Mouse (Mus musculus) liver, postnatal 0 days (tissue): Measurements from ENCODE around the gene Neo1. TPM values are rescaled to one million over a fixed set of nuclear protein-coding genes. Genes with fewer than 3 reads are reported as not detected.

Experiments used
- ATAC-seq: fragments of 200-750 bp; cut with Nextera tagmentation; 2 replicates; pipeline ENCODE4 v1.8.0; 2017; ENCODE audit warnings: mild to moderate bottlenecking, moderate library complexity
- DNase-seq: peaks from one replicate; pipeline ENCODE4 v3.0.0-alpha.2; 2016
- H3K27ac ChIP-seq: fragments of 300-500 bp; sonication (generic); 2 replicates; pipeline ENCODE4 v1.5.1; 2014; ENCODE audit warnings: antibody characterized with exemption, moderate library complexity, mild to moderate bottlenecking, low read depth
- H3K27me3 ChIP-seq: fragments of 300-500 bp; sonication (generic); 2 replicates; pipeline ENCODE4 v1.6.1; 2014; ENCODE audit warnings: low read length, control low read depth, mixed read lengths; ENCODE audit not compliant: insufficient read depth
- H3K36me3 ChIP-seq: fragments of 300-500 bp; sonication (generic); replicated peaks from 2 replicates; pipeline ENCODE4 v1.6.1; 2014; ENCODE audit warnings: mild to moderate bottlenecking, control low read depth, low read length, moderate library complexity, mixed read lengths; ENCODE audit not compliant: insufficient read depth
- H3K4me1 ChIP-seq: fragments of 300-500 bp; sonication (generic); 2 replicates; pipeline ENCODE4 v1.6.1; 2014; ENCODE audit warnings: antibody characterized with exemption, mild to moderate bottlenecking, control low read depth; ENCODE audit not compliant: insufficient read depth
- H3K4me2 ChIP-seq: fragments of 300-500 bp; sonication (generic); 2 replicates; pipeline ENCODE4 v1.6.1; 2014; ENCODE audit warnings: low read depth, mild to moderate bottlenecking, low read length, moderate library complexity, mixed read lengths
- H3K4me3 ChIP-seq: fragments of 300-500 bp; sonication (generic); 2 replicates; pipeline ENCODE4 v1.5.1; 2014; ENCODE audit warnings: low read depth, low read length
- H3K9ac ChIP-seq: fragments of 300-500 bp; sonication (generic); replicated peaks from 2 replicates; pipeline ENCODE4 v1.6.1; 2014; ENCODE audit warnings: mild to moderate bottlenecking, moderate library complexity
- H3K9me3 ChIP-seq: fragments of 300-500 bp; sonication (generic); 2 replicates; pipeline ENCODE4 v1.6.1; 2016; ENCODE audit warnings: mild to moderate bottlenecking, control low read depth, low read length, mixed read lengths
- CTCF ChIP-seq: sonication (generic); IDR thresholded peaks from 2 replicates; pipeline ENCODE4 v1.5.1; 2016; ENCODE audit warnings: antibody characterized with exemption, low read depth
- EP300 ChIP-seq: IDR thresholded peaks from 2 replicates; pipeline ENCODE4 v1.6.1; 2016; ENCODE audit warnings: antibody characterized with exemption, low read depth, mild to moderate bottlenecking
- WGBS: fragments of 180-500 bp; shearing (Covaris S2); extraction: QIAGEN DNeasy Blood & Tissue Kit; methylation state at CpG from one replicate; pipeline ENCODE4 v1.1.7; 2014; ENCODE audit not compliant: insufficient replicate concordance; 5-methylcytosine and 5-hydroxymethylcytosine counted together
- polyA plus RNA-seq: library from polyadenylated mRNA; unstranded; fragments of >200 nt; fragmentation: Nextera tagmentation; extraction: Ambion mirVana; gene quantifications from 2 replicates; pipeline ENCODE4 v1.2.1, GENCODE M21; 2015

Gene Neo1
- 1.2 and 1.5 TPM in 2 replicates for polyA plus RNA-seq

DNA sequence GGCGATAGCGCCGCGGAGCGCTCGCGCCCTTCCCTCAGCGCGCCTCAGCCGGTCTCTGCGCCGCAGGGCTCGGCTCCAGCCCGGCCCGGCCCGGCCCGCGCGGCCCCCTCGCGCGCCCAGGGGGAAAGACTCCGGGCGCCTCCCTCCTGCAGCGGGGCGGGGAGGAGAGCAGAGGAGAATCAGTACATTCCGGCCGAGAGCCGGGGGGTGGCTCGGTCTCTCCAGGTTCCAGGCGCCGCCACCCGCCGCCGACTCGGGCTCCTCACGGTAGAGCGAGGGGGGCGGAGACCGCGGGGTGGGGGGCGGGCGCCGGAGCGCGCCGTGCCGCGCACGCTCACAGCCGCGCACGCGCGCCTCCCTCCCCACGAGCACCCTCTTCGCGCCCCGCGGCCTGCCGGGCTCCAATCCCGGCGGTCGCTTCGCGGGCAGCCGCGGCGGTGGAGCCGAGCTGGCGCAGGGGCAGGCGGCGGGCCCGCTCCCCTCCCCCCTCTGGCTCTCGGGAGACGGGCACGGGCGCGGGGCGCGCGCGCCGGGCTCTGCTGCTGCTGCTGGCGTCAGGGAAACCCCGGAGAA lies at the start of gene Neo1:
Neo1 (minus strand) TSS at position 283 of the 573 bp plus-strand sequence.
- Histone ChIP-seq H3K4me1 (0 out of 2 replicates have a peak, but pooled peaks cover 2% of the 10 kb centered on the region), H3K27me3 (peaks cover 24% of the 10 kb centered on the region), H3K27ac (peak within 1 kb of the TSS; percentile 93), H3K36me3 (no peaks in the 10 kb centered on the region), H3K4me3 (peak within 1 kb of the TSS; percentile 71), H3K9me3 (peaks cover 2% of the 10 kb centered on the region; the same call in 1 of the 2 replicates), H3K4me2 (peak within 1 kb of the TSS; percentile 85), H3K9ac (peak within 1 kb of the TSS; percentile 79)
- DNase-seq (peak; percentile 82), ATAC-seq (peak; percentile 91)
- WGBS = 0% methylated on average over 34 of the region's 86 CpGs
- TF ChIP-seq EP300 (no peak), CTCF (no peak)

DNA sequence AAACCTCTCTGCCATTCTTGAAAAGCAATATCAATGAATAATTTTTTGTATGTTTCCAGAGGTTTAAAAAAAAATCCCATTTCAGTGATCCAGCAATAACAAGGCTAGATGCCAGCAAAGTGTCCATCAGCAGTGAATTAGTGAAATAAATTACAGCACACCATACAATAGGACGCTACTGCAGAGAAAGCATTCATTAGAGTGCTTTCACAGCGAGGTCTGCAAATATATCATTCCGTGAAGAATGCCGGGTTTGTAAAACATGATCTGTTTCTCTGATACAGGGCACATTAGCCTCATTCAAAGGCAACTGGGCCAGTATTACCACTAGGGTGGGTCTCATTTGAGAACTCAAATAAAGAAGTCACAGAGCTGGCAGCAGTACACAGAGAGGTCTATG lies 39.4 kb upstream of the Neo1 start:
- TF ChIP-seq EP300 = no peak
- no peak for ATAC-seq
- Histone ChIP-seq H3K4me3 (no peak overlapping the region), H3K36me3 (no peaks in the 10 kb centered on the region), H3K9ac (no peak overlapping the region), H3K9me3 (no peaks in the 10 kb centered on the region), H3K27ac (no peak overlapping the region), H3K4me2 (no peak overlapping the region), H3K4me1 (no peaks in the 10 kb centered on the region), H3K27me3 (no peaks in the 10 kb centered on the region)
- 81% methylated on average over 4 of the region's 4 CpGs for WGBS
- DNase-seq = no peak

DNA sequence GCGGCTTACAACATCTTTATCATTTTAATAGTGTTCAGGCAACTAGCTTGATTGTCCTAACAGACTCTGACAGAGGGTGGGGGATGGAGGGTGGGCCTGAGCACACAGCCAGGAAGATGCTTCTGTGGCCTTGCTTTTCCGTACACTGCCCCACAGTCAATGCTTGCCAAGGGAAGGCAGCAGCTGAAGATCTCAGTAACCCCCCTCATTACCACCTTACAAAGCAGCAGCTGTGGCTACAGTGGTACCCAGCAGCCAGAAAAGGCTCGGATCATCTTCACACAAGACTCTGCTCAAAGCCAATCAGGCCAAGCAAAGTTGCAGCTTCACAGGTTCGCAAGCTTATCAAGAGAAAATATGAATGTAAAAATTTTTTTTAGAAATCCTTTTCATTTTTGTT lies 37.6 kb upstream of the Neo1 start:
- Histone ChIP-seq H3K4me3 (no peak overlapping the region), H3K27ac (no peak overlapping the region), H3K9ac (no peak overlapping the region), H3K4me2 (no peak overlapping the region), H3K27me3 (no peaks in the 10 kb centered on the region), H3K36me3 (no peaks in the 10 kb centered on the region), H3K9me3 (no peaks in the 10 kb centered on the region), H3K4me1 (no peaks in the 10 kb centered on the region)
- no peak for DNase-seq
- TF ChIP-seq EP300 = no peak
- TF ChIP-seq CTCF = no peak
- no peak for ATAC-seq
- WGBS = 71% methylated on average over 4 of the region's 4 CpGs

DNA sequence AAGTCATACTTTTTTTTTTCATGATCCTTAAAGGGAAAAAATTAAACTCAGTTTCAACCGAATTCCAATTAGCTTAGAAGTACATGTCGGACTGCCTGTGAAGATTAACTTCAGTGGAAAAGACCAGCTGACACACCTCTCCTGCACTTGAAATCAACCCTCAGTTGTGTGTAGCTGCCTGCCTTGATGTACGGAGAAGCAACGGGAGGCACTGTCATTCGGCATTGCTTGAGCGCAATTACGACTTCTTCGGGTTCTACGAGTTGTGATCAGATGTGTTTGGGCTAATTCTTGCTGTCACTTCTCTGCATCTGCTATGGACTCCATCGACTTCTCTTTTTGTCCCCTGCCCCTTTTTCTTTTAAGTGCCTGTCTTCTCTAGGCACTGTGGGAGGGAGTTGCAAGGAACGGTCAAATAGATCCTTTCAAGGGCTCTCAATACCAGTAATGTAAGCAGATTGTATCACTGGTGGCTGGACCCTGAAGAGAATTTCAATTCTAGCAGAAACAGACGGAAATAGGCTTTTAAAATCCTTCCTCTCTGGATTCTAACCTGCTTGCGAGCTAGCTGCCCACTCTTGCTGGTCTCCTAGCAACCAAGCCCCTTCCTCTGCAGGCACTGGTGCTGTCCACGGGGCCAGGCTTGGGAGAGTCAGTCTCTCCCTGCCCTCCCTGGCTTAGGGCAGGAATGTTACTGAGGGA lies 36.0 kb upstream of the Neo1 start:
- no peak for DNase-seq

DNA sequence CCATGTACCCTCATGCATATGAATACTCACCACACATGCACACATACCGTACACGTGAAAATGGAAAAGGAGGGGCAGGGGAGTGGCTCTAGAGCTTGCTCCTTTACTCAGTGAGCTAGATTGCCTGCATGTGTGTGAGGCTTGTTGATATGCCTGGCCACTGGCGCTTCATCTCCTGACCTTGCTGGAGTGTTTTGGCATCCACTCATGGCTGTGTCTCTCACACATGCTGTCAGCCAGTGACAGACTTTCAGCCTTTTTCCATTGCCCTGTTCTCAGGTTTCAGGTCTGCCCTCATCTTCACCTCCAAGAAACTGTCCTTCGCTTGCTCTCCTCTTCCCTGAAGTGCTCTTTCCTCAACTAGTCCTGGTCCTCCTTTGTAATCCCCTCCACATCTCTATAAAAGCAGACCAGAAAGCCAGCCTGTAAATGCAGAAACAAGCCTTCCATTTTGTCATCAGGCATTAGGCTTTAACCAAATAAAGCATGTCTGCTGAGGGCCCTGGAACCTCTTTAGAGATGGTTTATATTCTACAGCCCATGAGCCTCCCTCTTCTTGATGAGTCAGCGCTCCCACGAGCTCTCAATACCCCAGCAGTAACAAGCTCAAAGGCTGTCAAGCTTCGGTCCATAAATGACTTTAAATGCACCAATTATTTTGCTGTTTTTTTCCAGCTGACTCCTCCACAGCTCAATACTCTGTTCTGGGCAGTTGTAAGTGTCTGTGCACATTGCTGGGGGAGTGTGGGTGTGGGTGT lies 35.2 kb upstream of the Neo1 start:
- ATAC-seq = no peak
- TF ChIP-seq CTCF (no peak), EP300 (no peak)
- Histone ChIP-seq H3K4me2 (no peak overlapping the region), H3K27me3 (no peaks in the 10 kb centered on the region), H3K27ac (no peak overlapping the region), H3K9ac (no peak overlapping the region), H3K9me3 (no peaks in the 10 kb centered on the region), H3K4me1 (no peaks in the 10 kb centered on the region), H3K36me3 (no peaks in the 10 kb centered on the region), H3K4me3 (no peak overlapping the region)
- no peak for DNase-seq
- WGBS = 65% methylated on average over 7 of the region's 7 CpGs

More for the DNA sequence above, 36.0 kb upstream of the Neo1 start:
- WGBS = 47% methylated on average over 14 of the region's 14 CpGs
- H3K9me3 ChIP-seq = no peaks in the 10 kb centered on the region
- no peak for ATAC-seq
- H3K4me1 ChIP-seq = no peaks in the 10 kb centered on the region
- no peak overlapping the region for H3K4me3 ChIP-seq
- no peaks in the 10 kb centered on the region for H3K27me3 ChIP-seq
- TF ChIP-seq EP300 (no peak), CTCF (no peak)
- no peaks in the 10 kb centered on the region for H3K36me3 ChIP-seq
- no peak overlapping the region for H3K9ac ChIP-seq
- H3K4me2 ChIP-seq = no peak overlapping the region
- H3K27ac ChIP-seq = no peak overlapping the region

DNA sequence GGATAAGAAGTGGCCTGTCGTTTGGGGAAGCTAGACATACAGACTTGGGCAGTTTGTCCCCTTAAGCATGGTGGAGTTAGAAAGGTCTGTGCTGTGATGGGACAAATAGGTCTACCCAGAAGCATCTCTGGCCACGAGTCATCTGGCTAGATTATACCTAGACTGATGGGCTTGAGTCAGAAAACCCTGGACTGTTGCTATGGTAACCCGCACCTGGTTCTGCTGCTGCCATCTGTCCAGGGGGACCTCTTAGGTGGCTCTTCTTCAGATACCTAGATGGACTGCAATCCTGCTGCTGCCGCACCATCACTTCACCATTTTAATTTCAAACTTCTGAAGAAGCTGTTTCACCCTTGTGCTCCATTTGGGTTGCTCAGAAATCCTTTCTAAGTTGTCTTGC lies 34.0 kb upstream of the Neo1 start:
- no peak overlapping the region for H3K4me2 ChIP-seq
- DNase-seq = no peak
- 70% methylated on average over 4 of the region's 4 CpGs for WGBS
- no peak overlapping the region for H3K27ac ChIP-seq
- H3K4me3 ChIP-seq = no peak overlapping the region
- no peak overlapping the region for H3K9ac ChIP-seq
- TF ChIP-seq CTCF (no peak), EP300 (no peak)
- H3K36me3 ChIP-seq = no peaks in the 10 kb centered on the region
- ATAC-seq = no peak
- no peaks in the 10 kb centered on the region for H3K9me3 ChIP-seq
- no peaks in the 10 kb centered on the region for H3K4me1 ChIP-seq
- H3K27me3 ChIP-seq = no peaks in the 10 kb centered on the region
